ENCODE assay signal across 8 mouse cellular contexts in the genomic region with DNA sequence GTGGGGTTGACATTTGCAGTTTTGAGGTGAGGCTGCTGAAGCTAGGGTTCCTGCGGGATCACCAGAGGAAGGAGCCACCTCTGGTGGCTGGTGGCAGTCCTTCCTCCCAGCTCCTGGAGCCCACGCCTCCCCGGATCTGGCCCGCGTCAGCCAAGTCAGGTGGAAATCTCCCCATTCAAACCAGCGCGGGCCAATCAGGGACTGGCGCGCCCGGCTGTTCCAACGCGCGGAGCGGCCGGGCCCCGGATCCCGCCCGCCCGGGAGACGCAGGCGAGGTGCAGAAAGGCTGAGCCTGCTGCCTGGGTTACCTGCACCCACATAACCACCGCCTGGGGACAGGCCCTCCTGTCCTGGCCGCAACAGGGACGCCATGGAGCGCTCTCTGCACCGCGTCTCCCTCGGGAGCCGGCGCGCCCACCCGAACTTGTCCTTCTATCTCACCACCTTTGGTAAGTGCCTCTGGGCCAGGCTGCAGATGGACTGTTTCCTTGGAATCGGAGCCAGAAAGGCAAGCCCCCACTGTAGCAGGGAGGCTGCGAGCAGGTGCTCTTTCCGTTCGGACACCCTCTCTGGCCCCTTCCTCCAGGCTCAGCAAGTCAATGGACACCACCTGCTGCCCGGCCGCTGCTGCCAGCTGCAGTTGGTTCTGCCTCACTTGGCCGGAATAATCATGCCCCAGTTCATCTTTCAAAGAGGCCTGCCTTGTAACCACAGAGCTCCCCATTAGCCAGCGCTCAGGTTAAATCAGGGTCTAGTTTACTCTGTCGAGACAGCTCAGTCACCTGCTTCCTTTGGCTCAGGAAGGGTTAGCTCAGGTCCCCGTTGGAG. TPM values are rescaled to one million over a fixed set of nuclear protein-coding genes. Genes with fewer than 3 reads are reported as not detected.
A peak's percentile ranks its signal among the peaks of the same experiment; 100 is the strongest.
DNase-seq lines count a peak whose midpoint lies in the region; ATAC-seq lines count a peak whose summit lies in the region.

No protein-coding gene starts in this region.

- 0 out of 2 replicates have a peak overlapping the region, but pooled peaks have one; percentile 39 for H3K27ac ChIP-seq in embryonic facial prominence, embryonic 14.5 days (replicated peaks; ENCODE audit: low read depth, low read length)

- H3K27me3 ChIP-seq in embryonic facial prominence, embryonic 14.5 days (replicated peaks; ENCODE audit: control insufficient read depth, insufficient read depth, low read length), result peaks cover 22% of the 10 kb centered on the region

- DNase-seq in ES-CJ7 (ENCODE audit: low read depth, low spot score), result peak; percentile 56
- DNase-seq in adrenal gland, postnatal 14 days, result peak; percentile 76
- DNase-seq in embryonic facial prominence, embryonic 14.5 days (ENCODE audit: low spot score), result peak; percentile 83
- peak; percentile 65 for DNase-seq in heart, postnatal 4 days
- peak; percentile 34 to 44 for DNase-seq in layer of hippocampus, postnatal 36 days
- peak; percentile 53 for DNase-seq in lung, postnatal 36 days
- peak; percentile 62 for DNase-seq in right cerebral cortex, postnatal 25 days

- peaks cover 21% of the 10 kb centered on the region for H3K4me1 ChIP-seq in embryonic facial prominence, embryonic 14.5 days (ENCODE audit: control insufficient read depth, insufficient read depth, low read length)

- H3K36me3 ChIP-seq in embryonic facial prominence, embryonic 14.5 days (ENCODE audit: control insufficient read depth, insufficient read depth, low read length), result no peaks in the 10 kb centered on the region

- peak overlapping the region; percentile 40 for H3K4me3 ChIP-seq in embryonic facial prominence, embryonic 14.5 days (ENCODE audit: low read depth, low read length)

- WGBS in embryonic facial prominence, embryonic 14.5 days, result 4% methylated on average over 33 of the region's 42 CpGs

- H3K4me2 ChIP-seq in embryonic facial prominence, embryonic 14.5 days (ENCODE audit: low read depth, low read length), result peak overlapping the region; percentile 79

- H3K9me3 ChIP-seq in embryonic facial prominence, embryonic 14.5 days (ENCODE audit: control insufficient read depth, low read length), result no peaks in the 10 kb centered on the region

- H3K9ac ChIP-seq in embryonic facial prominence, embryonic 14.5 days (ENCODE audit: low read depth, low read length), result peak overlapping the region; percentile 45

- ATAC-seq in embryonic facial prominence, embryonic 14.5 days (ENCODE audit: low read depth), result peak; percentile 91
- ATAC-seq in monocyte, adult 5-6 weeks (replicated peaks; ENCODE audit: insufficient number of reproducible peaks, low FRiP score, low TSS enrichment, poor library complexity, severe bottlenecking), result no peak

RNA-seq across cellular contexts. Expression of gene Rgs3, which starts 23.8 kb away (rescaled TPM):
- total RNA-seq in adrenal gland, postnatal 14 days (2021), result 46.7 and 69.3 TPM in 2 replicates
- polyA plus RNA-seq in embryonic facial prominence, embryonic 14.5 days (2014; fragmentation: Nextera tagmentation; extraction: Ambion mirVana), result 37.2 and 38.8 TPM in 2 replicates
- total RNA-seq in heart, postnatal 4 days (2021), result 10 to 100 TPM; 64.1 to 69.4 TPM
- total RNA-seq in layer of hippocampus, postnatal 36 days (2021), result 10 to 100 TPM; 14.8 to 19.8 TPM
- total RNA-seq in monocyte, adult 5-6 weeks (2017), result 74.1 to 183 TPM (median 86.7 TPM) in 3 replicates

RNA-seq across cellular contexts. Expression of gene 4933430I17Rik, which starts 58.3 kb away (rescaled TPM):
- 0.19 and 0.26 TPM in 2 replicates for total RNA-seq in adrenal gland, postnatal 14 days (2021)
- polyA plus RNA-seq in embryonic facial prominence, embryonic 14.5 days (2014; fragmentation: Nextera tagmentation; extraction: Ambion mirVana), result 0.37 and 0.43 TPM in 2 replicates
- total RNA-seq in heart, postnatal 4 days (2021), result under 1 TPM; 0.19 to 0.25 TPM
- under 1 TPM in 1 of 2 experiments, not detected in 1; 0.20 TPM for total RNA-seq in layer of hippocampus, postnatal 36 days (2021)
- 0.19 TPM in 1 of 3 replicates, not detected in the others for total RNA-seq in monocyte, adult 5-6 weeks (2017)

RNA-seq across cellular contexts. Expression of gene Pole3, which starts 58.6 kb away (rescaled TPM):
- 43.9 and 46.4 TPM in 2 replicates for total RNA-seq in adrenal gland, postnatal 14 days (2021)
- polyA plus RNA-seq in embryonic facial prominence, embryonic 14.5 days (2014; fragmentation: Nextera tagmentation; extraction: Ambion mirVana), result 66.3 and 72.7 TPM in 2 replicates
- total RNA-seq in heart, postnatal 4 days (2021), result 10 to 100 TPM; 28.2 to 31.1 TPM
- 10 to 100 TPM; 22.2 to 23.7 TPM for total RNA-seq in layer of hippocampus, postnatal 36 days (2021)
- 17.8 to 18.8 TPM (median 18.0 TPM) in 3 replicates for total RNA-seq in monocyte, adult 5-6 weeks (2017)
